Mouse (Mus musculus) CH12.LX (cell line): ENCODE results near the gene Bhmt2. TPM values are rescaled to one million over a fixed set of nuclear protein-coding genes. Genes with fewer than 3 reads are reported as not detected.

Source experiments
- DNase-seq: peaks from one replicate; pipeline ENCODE4 v3.0.0-alpha.2; 2013; ENCODE audit errors: extremely low read depth
- H3K27ac ChIP-seq: 2 replicates; pipeline ENCODE4 v1.5.1; 2012; ENCODE audit warnings: low read depth, mild to moderate bottlenecking, control low read depth, moderate library complexity; ENCODE audit not compliant: insufficient read depth
- H3K27me3 ChIP-seq: replicated peaks from 2 replicates; pipeline ENCODE3; 2012; ENCODE audit warnings: inconsistent platforms
- H3K36me3 ChIP-seq, 2 experiments: replicated peaks in 1 of 2; 2 replicates each; pipeline versions ENCODE3 to v1.6.1; 2012; ENCODE audit warnings: inconsistent platforms in 1 of 2, low read length in 1 of 2, mild to moderate bottlenecking in 1 of 2, mixed read lengths in 1 of 2, moderate library complexity in 1 of 2; ENCODE audit not compliant: control insufficient read depth in 1 of 2, insufficient read depth in 1 of 2
- H3K4me1 ChIP-seq, 2 experiments: 2 replicates each; pipeline ENCODE4 v1.6.1; 2012; ENCODE audit warnings: inconsistent platforms in 1 of 2, moderate library complexity in 1 of 2; ENCODE audit not compliant: insufficient read depth in 2 of 2, control insufficient read depth in 1 of 2
- H3K4me2 ChIP-seq: 2 replicates; pipeline ENCODE4 v1.6.1; 2012; ENCODE audit warnings: low read depth, mild to moderate bottlenecking, control low read depth; ENCODE audit not compliant: poor library complexity, insufficient read depth, severe bottlenecking
- H3K4me3 ChIP-seq, 3 experiments: fragments of 150-350 bp in 1 of 3; sonication (generic) in 1 of 3; replicated peaks in 1 of 3; 2 replicates each; pipeline versions ENCODE3 to v1.5.1; 2011 to 2012; ENCODE audit warnings: low read depth in 2 of 3, low read length in 2 of 3, mild to moderate bottlenecking in 2 of 3, moderate library complexity in 2 of 3, control low read depth in 1 of 3, improper control_type of control experiment in 1 of 3, inconsistent platforms in 1 of 3, mixed read lengths in 1 of 3; ENCODE audit not compliant: poor library complexity in 1 of 3
- H3K79me2 ChIP-seq: replicated peaks from 2 replicates; pipeline ENCODE4 v1.6.1; 2012; ENCODE audit warnings: mild to moderate bottlenecking, moderate library complexity; ENCODE audit not compliant: control insufficient read depth, poor library complexity, insufficient read depth, severe bottlenecking; ENCODE audit errors: extremely low read depth
- H3K9ac ChIP-seq: 2 replicates; pipeline ENCODE4 v1.6.1; 2012; ENCODE audit warnings: low read depth, mild to moderate bottlenecking, control low read depth, moderate library complexity; ENCODE audit not compliant: insufficient read depth
- H3K9me3 ChIP-seq: replicated peaks from 2 replicates; pipeline ENCODE3; 2012; ENCODE audit warnings: low read length, inconsistent platforms, mixed read lengths
- CHD1 ChIP-seq: IDR thresholded peaks from 2 replicates; pipeline ENCODE4 v1.6.1; 2012; ENCODE audit warnings: low read depth, low read length, improper control_type of control experiment, inconsistent platforms
- CHD2 ChIP-seq: IDR thresholded peaks from 2 replicates; pipeline ENCODE4 v1.6.1; 2011; ENCODE audit warnings: low read length, improper control_type of control experiment
- ELF1 ChIP-seq: IDR thresholded peaks from 2 replicates; pipeline ENCODE4 v1.6.1; 2014; ENCODE audit warnings: low read depth, mild to moderate bottlenecking, inconsistent platforms, low read length, improper control_type of control experiment
- EP300 ChIP-seq: IDR thresholded peaks from 2 replicates; pipeline ENCODE4 v1.6.1; 2011; ENCODE audit warnings: low read length, improper control_type of control experiment
- GABPA ChIP-seq: IDR thresholded peaks from 2 replicates; pipeline ENCODE4 v1.6.1; 2012; ENCODE audit warnings: low read depth, low read length, improper control_type of control experiment, inconsistent platforms; ENCODE audit not compliant: insufficient replicate concordance
- IRF4 ChIP-seq: IDR thresholded peaks from 2 replicates; pipeline ENCODE4 v1.6.1; 2014; ENCODE audit warnings: low read depth, mild to moderate bottlenecking, inconsistent platforms, low read length, improper control_type of control experiment
- JUN ChIP-seq: IDR thresholded peaks from 2 replicates; pipeline ENCODE4 v1.6.1; 2011; ENCODE audit warnings: low read depth, mild to moderate bottlenecking, low read length, improper control_type of control experiment, moderate library complexity; ENCODE audit not compliant: insufficient read depth
- KAT2A ChIP-seq: IDR thresholded peaks from 2 replicates; pipeline ENCODE4 v1.6.1; 2012; ENCODE audit warnings: low read length, improper control_type of control experiment, inconsistent platforms; ENCODE audit not compliant: insufficient replicate concordance
- MAZ ChIP-seq: IDR thresholded peaks from 2 replicates; pipeline ENCODE4 v1.6.1; 2012; ENCODE audit warnings: low read depth, mild to moderate bottlenecking, inconsistent platforms, low read length, improper control_type of control experiment, moderate library complexity
- NELFE ChIP-seq: IDR thresholded peaks from 2 replicates; pipeline ENCODE4 v1.6.1; 2011; ENCODE audit warnings: low read depth, low read length, improper control_type of control experiment
- NRF1 ChIP-seq: IDR thresholded peaks from 2 replicates; pipeline ENCODE4 v1.6.1; 2014; ENCODE audit warnings: low read depth, mild to moderate bottlenecking, inconsistent platforms, low read length, improper control_type of control experiment, moderate library complexity
- POLR2A ChIP-seq: IDR thresholded peaks from 2 replicates; pipeline ENCODE4 v1.6.1; 2011; ENCODE audit warnings: low read depth, mild to moderate bottlenecking, improper control_type of control experiment, low read length
- RAD21 ChIP-seq: IDR thresholded peaks from 2 replicates; pipeline ENCODE4 v1.6.1; 2011; ENCODE audit warnings: low read depth, mild to moderate bottlenecking, low read length, improper control_type of control experiment, moderate library complexity
- SIN3A ChIP-seq: IDR thresholded peaks from 2 replicates; pipeline ENCODE4 v1.6.1; 2012; ENCODE audit warnings: low read length, improper control_type of control experiment, inconsistent platforms
- SMC3 ChIP-seq: IDR thresholded peaks from 2 replicates; pipeline ENCODE4 v1.6.1; 2011; ENCODE audit warnings: low read depth, low read length, improper control_type of control experiment
- TCF12 ChIP-seq: IDR thresholded peaks from 2 replicates; pipeline ENCODE4 v1.6.1; 2014; ENCODE audit warnings: low read depth, mild to moderate bottlenecking, inconsistent platforms, low read length, improper control_type of control experiment
- USF1 ChIP-seq: IDR thresholded peaks from 2 replicates; pipeline ENCODE4 v1.6.1; 2014; ENCODE audit warnings: low read depth, mild to moderate bottlenecking, inconsistent platforms, low read length, improper control_type of control experiment
- ZC3H11A ChIP-seq: IDR thresholded peaks from 2 replicates; pipeline ENCODE4 v1.6.1; 2012; ENCODE audit warnings: low read depth, mild to moderate bottlenecking, inconsistent platforms, low read length, improper control_type of control experiment
- ZKSCAN1 ChIP-seq: IDR thresholded peaks from 2 replicates; pipeline ENCODE4 v1.6.1; 2012; ENCODE audit warnings: low read depth, inconsistent platforms, low read length, improper control_type of control experiment, borderline replicate concordance
- dilution Hi-C: fragments of 300-500 bp; cut with MboI; formaldehyde crosslinking; loops from 2 replicates; pipeline ENCODE4 v1.14.3; 2020; ENCODE audit warnings: low sequenced_read_pairs; ENCODE audit not compliant: extremely low pct_unique_long_range_greater_than_20kb, extremely low pct_ligation_motif_present
- in situ Hi-C: fragments of 300-500 bp; cut with MboI; formaldehyde crosslinking; loops from 3 replicates; pipeline ENCODE4 v1.14.3; 2019; ENCODE audit warnings: low sequenced_read_pairs, low pct_ligation_motif_present, low pct_unique_long_range_greater_than_20kb, mixed read lengths
- polyA plus RNA-seq: library from polyadenylated mRNA; unstranded; fragments of >175 nt; gene quantifications from 2 replicates; pipeline ENCODE4 v1.2.1, GENCODE M21; 2012; ENCODE audit warnings: low read depth; ENCODE audit not compliant: insufficient read length
- total RNA-seq, 2 experiments: library from RNA; depleted of rRNA; stranded (reverse); fragments of 300-350 nt in 1 of 2; fragments of >200 nt in 1 of 2; gene quantifications; 2 replicates each; pipeline ENCODE4 v1.2.3; 2012 to 2014

The Bhmt2 gene
- total and polyA plus RNA-seq, 3 experiments = not detected

- H3K4me1 ChIP-seq = peaks cover 0 to 7% of the 10 kb centered on the region in 2 experiments; a peak in 2 of 4 replicates
- in situ Hi-C loops (loop anchor here (25.0 kb wide), 3 partner anchors 368 to 943 kb away; no protein-coding TSS in a partner anchor), dilution Hi-C loops (no loop called here)
- no peak for TF ChIP-seq POLR2A
- TF ChIP-seq KAT2A = no peak
- H3K27me3 ChIP-seq = no peaks in the 10 kb centered on the region
- no peak overlapping the region for H3K27ac ChIP-seq
- no peaks in the 10 kb centered on the region for H3K36me3 ChIP-seq
- H3K9ac ChIP-seq = no peak overlapping the region
- no peaks in the 10 kb centered on the region for H3K9me3 ChIP-seq
- no peaks in the 10 kb centered on the region for H3K79me2 ChIP-seq
- no peak overlapping the region for H3K4me3 ChIP-seq
- no peak overlapping the region for H3K4me2 ChIP-seq
- DNase-seq = no peak
These were observed 31.6 kb upstream of the Bhmt2 start for GRCm38 (mm10) chr13:93705697-93706096.

- Histone ChIP-seq H3K9me3 (no peaks in the 10 kb centered on the region), H3K9ac (no peak overlapping the region), H3K4me2 (no peak overlapping the region), H3K36me3 (no peaks in the 10 kb centered on the region), H3K4me1 (no peaks in the 10 kb centered on the region), H3K27me3 (no peaks in the 10 kb centered on the region), H3K79me2 (no peaks in the 10 kb centered on the region), H3K27ac (no peak overlapping the region), H3K4me3 (no peak overlapping the region)
- TF ChIP-seq JUN (no peak), NELFE (no peak), TCF12 (no peak), KAT2A (no peak), USF1 (no peak), NRF1 (no peak), ZC3H11A (no peak), RAD21 (no peak), SIN3A (no peak), IRF4 (no peak), ZKSCAN1 (no peak), SMC3 (no peak), ELF1 (no peak), CHD2 (no peak), GABPA (no peak), MAZ (no peak), EP300 (no peak), CHD1 (no peak)
- DNase-seq = no peak
- dilution Hi-C loops = no loop called here
- in situ Hi-C loops = no loop called here
These were observed 24.8 kb upstream of the Bhmt2 start for GRCm38 (mm10) chr13:93698866-93699265.
